Mouse (Mus musculus) small intestine, adult 2 months (tissue): ENCODE measurements around the gene Rnase13.

Source experiments
- CTCF ChIP-seq: fragments of 200-500 bp; IDR thresholded peaks from 2 replicates; pipeline ENCODE4 v1.5.1; 2012; ENCODE audit warnings: low read depth, mild to moderate bottlenecking, control low read depth, inconsistent platforms, low read length, moderate library complexity, mixed read lengths; ENCODE audit not compliant: insufficient replicate concordance, insufficient read length; ENCODE audit errors: extremely low read depth
- POLR2A ChIP-seq: fragments of 200-500 bp; IDR thresholded peaks from 2 replicates; pipeline ENCODE4 v1.6.1; 2012; ENCODE audit warnings: low read depth, mild to moderate bottlenecking, control low read depth, inconsistent platforms, low read length, moderate library complexity

- TF ChIP-seq POLR2A (no peak), CTCF (no peak)
These were observed 337 bp upstream of the Rnase13 start for GRCm38 (mm10) chr14:51922910-51923309.
